Mouse (Mus musculus): Measurements from ENCODE around the gene Wt1. TPM values are rescaled to one million over a fixed set of nuclear protein-coding genes. Genes with fewer than 3 reads are reported as not detected.

Wt1 gene
- polyA plus RNA-seq, 1 experiment, result 1.1 TPM

- Histone ChIP-seq H3K27ac (ENCODE audit: insufficient read depth, low read length) (no peak overlapping the region), H3K4me1 (ENCODE audit: control insufficient read depth, insufficient read depth, low read length) (no peaks in the 10 kb centered on the region; the same call in 1 of the 2 replicates), H3K4me3 (ENCODE audit: insufficient read depth, low read length) (no peak overlapping the region)
- TF ChIP-seq POLR2A (IDR thresholded peaks at IDR 0.05; ENCODE audit: low read depth, low read length) (no peak), CTCF (IDR thresholded peaks at IDR 0.05; ENCODE audit: borderline replicate concordance, insufficient read depth, low read length) (no peak)
Observed at GRCm38 (mm10) chr2:105168137-105168536, 41.8 kb downstream of the Wt1 start.

- Histone ChIP-seq H3K4me1 (ENCODE audit: control insufficient read depth, insufficient read depth, low read length) (no peaks in the 10 kb centered on the region), H3K27ac (ENCODE audit: insufficient read depth, low read length) (no peak overlapping the region), H3K4me3 (ENCODE audit: insufficient read depth, low read length) (no peak overlapping the region)
- TF ChIP-seq POLR2A (IDR thresholded peaks at IDR 0.05; ENCODE audit: low read depth, low read length) (no peak), CTCF (IDR thresholded peaks at IDR 0.05; ENCODE audit: borderline replicate concordance, insufficient read depth, low read length) (no peak)
Observed at GRCm38 (mm10) chr2:105174254-105174653, 47.9 kb downstream of the Wt1 start.

- Histone ChIP-seq H3K27ac (ENCODE audit: insufficient read depth, low read length) (no peak overlapping the region), H3K4me3 (ENCODE audit: insufficient read depth, low read length) (no peak overlapping the region), H3K4me1 (ENCODE audit: control insufficient read depth, insufficient read depth, low read length) (no peaks in the 10 kb centered on the region)
- no peak for TF ChIP-seq CTCF (IDR thresholded peaks at IDR 0.05; ENCODE audit: borderline replicate concordance, insufficient read depth, low read length)
- no peak for TF ChIP-seq POLR2A (IDR thresholded peaks at IDR 0.05; ENCODE audit: low read depth, low read length)
Observed at GRCm38 (mm10) chr2:105178871-105179270, 52.5 kb downstream of the Wt1 start.

- Histone ChIP-seq H3K4me3 (ENCODE audit: insufficient read depth, low read length) (no peak overlapping the region), H3K4me1 (ENCODE audit: control insufficient read depth, insufficient read depth, low read length) (no peaks in the 10 kb centered on the region), H3K27ac (ENCODE audit: insufficient read depth, low read length) (no peak overlapping the region)
- no peak for TF ChIP-seq CTCF (IDR thresholded peaks at IDR 0.05; ENCODE audit: borderline replicate concordance, insufficient read depth, low read length)
- TF ChIP-seq POLR2A (IDR thresholded peaks at IDR 0.05; ENCODE audit: low read depth, low read length), result no peak
Observed at GRCm38 (mm10) chr2:105182501-105182900, 56.2 kb downstream of the Wt1 start.

GRCm38 (mm10) chr2:105185140-105185539, 58.8 kb downstream of the Wt1 start:
- H3K27ac ChIP-seq (ENCODE audit: insufficient read depth, low read length), result no peak overlapping the region
- no peak overlapping the region for H3K4me3 ChIP-seq (ENCODE audit: insufficient read depth, low read length)
- TF ChIP-seq POLR2A (IDR thresholded peaks at IDR 0.05; ENCODE audit: low read depth, low read length), result no peak
- TF ChIP-seq CTCF (IDR thresholded peaks at IDR 0.05; ENCODE audit: borderline replicate concordance, insufficient read depth, low read length), result no peak
- H3K4me1 ChIP-seq (ENCODE audit: control insufficient read depth, insufficient read depth, low read length), result no peaks in the 10 kb centered on the region

- Histone ChIP-seq H3K27ac (ENCODE audit: insufficient read depth, low read length) (no peak overlapping the region), H3K4me1 (ENCODE audit: control insufficient read depth, insufficient read depth, low read length) (no peaks in the 10 kb centered on the region), H3K4me3 (ENCODE audit: insufficient read depth, low read length) (no peak overlapping the region)
- TF ChIP-seq CTCF (IDR thresholded peaks at IDR 0.05; ENCODE audit: borderline replicate concordance, insufficient read depth, low read length), result no peak
- TF ChIP-seq POLR2A (IDR thresholded peaks at IDR 0.05; ENCODE audit: low read depth, low read length), result no peak
Observed at GRCm38 (mm10) chr2:105185768-105186529, 59.6 kb downstream of the Wt1 start.

GRCm38 (mm10) chr2:105186591-105186990, 60.3 kb downstream of the Wt1 start:
- Histone ChIP-seq H3K4me3 (ENCODE audit: insufficient read depth, low read length) (no peak overlapping the region), H3K4me1 (ENCODE audit: control insufficient read depth, insufficient read depth, low read length) (no peaks in the 10 kb centered on the region), H3K27ac (ENCODE audit: insufficient read depth, low read length) (no peak overlapping the region)
- TF ChIP-seq POLR2A (IDR thresholded peaks at IDR 0.05; ENCODE audit: low read depth, low read length) (no peak), CTCF (IDR thresholded peaks at IDR 0.05; ENCODE audit: borderline replicate concordance, insufficient read depth, low read length) (no peak)

- TF ChIP-seq POLR2A (IDR thresholded peaks at IDR 0.05; ENCODE audit: low read depth, low read length) (no peak), CTCF (IDR thresholded peaks at IDR 0.05; ENCODE audit: borderline replicate concordance, insufficient read depth, low read length) (no peak)
- Histone ChIP-seq H3K4me3 (ENCODE audit: insufficient read depth, low read length) (no peak overlapping the region), H3K27ac (ENCODE audit: insufficient read depth, low read length) (no peak overlapping the region), H3K4me1 (ENCODE audit: control insufficient read depth, insufficient read depth, low read length) (no peaks in the 10 kb centered on the region)
Observed at GRCm38 (mm10) chr2:105188182-105188581, 61.9 kb downstream of the Wt1 start.

GRCm38 (mm10) chr2:105189352-105189751, 63.0 kb downstream of the Wt1 start:
- H3K4me3 ChIP-seq (ENCODE audit: insufficient read depth, low read length), result no peak overlapping the region
- TF ChIP-seq POLR2A (IDR thresholded peaks at IDR 0.05; ENCODE audit: low read depth, low read length) (no peak), CTCF (IDR thresholded peaks at IDR 0.05; ENCODE audit: borderline replicate concordance, insufficient read depth, low read length) (no peak)
- H3K27ac ChIP-seq (ENCODE audit: insufficient read depth, low read length), result no peak overlapping the region
- H3K4me1 ChIP-seq (ENCODE audit: control insufficient read depth, insufficient read depth, low read length), result no peaks in the 10 kb centered on the region

- TF ChIP-seq POLR2A (IDR thresholded peaks at IDR 0.05; ENCODE audit: low read depth, low read length) (no peak), CTCF (IDR thresholded peaks at IDR 0.05; ENCODE audit: borderline replicate concordance, insufficient read depth, low read length) (no peak)
- no peak overlapping the region for H3K4me3 ChIP-seq (ENCODE audit: insufficient read depth, low read length)
- H3K27ac ChIP-seq (ENCODE audit: insufficient read depth, low read length), result no peak overlapping the region
- no peaks in the 10 kb centered on the region for H3K4me1 ChIP-seq (ENCODE audit: control insufficient read depth, insufficient read depth, low read length)
Observed at GRCm38 (mm10) chr2:105200152-105200551, 73.8 kb downstream of the Wt1 start.
